Mouse (Mus musculus): ENCODE data around the gene Recql. TPM values are rescaled to one million over a fixed set of nuclear protein-coding genes. Genes with fewer than 3 reads are reported as not detected.

The Recql gene
- total and polyA plus RNA-seq, 3 experiments: 39.1 to 48.4 TPM; not detected in 1

DNA sequence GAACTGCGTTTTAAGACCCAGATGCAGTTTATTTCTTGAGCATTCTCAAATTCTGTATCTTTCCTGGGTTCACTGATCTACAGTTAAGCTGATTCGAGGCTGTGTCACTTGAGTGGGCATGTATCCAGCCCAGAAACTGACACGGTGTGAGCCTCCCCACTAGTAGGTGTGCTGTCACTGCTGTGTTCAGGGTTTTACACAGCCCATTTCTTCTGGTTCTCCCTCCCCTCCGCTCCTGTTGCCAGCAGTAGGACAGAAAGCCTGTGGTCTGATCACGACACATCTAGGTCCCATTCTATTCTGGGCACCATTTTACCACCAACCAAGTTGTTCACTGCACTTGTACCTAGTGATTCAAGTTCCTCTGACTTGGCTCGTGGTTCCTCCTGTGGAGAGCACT lies 8.9 kb upstream of the Recql start:
- Histone ChIP-seq H3K79me2 (ENCODE audit: control insufficient read depth, insufficient read depth, low read length, poor library complexity) (peaks cover 20% of the 10 kb centered on the region), H3K9ac (ENCODE audit: control insufficient read depth, low read depth, low read length, poor library complexity, severe bottlenecking) (no peak overlapping the region), H3K27me3 (ENCODE audit: control insufficient read depth in 1 of 2, insufficient read depth in 2 of 2, low read length in 2 of 2) (no peaks in the 10 kb centered on the region), H3K36me3 (ENCODE audit: control insufficient read depth in 1 of 2, insufficient read depth in 2 of 2, low read length in 2 of 2) (peaks cover 12 to 13% of the 10 kb centered on the region in 2 experiments), H3K4me1 (ENCODE audit: control insufficient read depth in 1 of 2, insufficient read depth in 2 of 2, low read length in 2 of 2) (peaks cover 4 to 10% of the 10 kb centered on the region in 2 experiments; a peak in 2 of 4 replicates), H3K27ac (ENCODE audit: control insufficient read depth, low read depth, low read length) (no peak overlapping the region), H3K4me3 (ENCODE audit: control insufficient read depth in 1 of 2, insufficient read depth in 1 of 2, low read depth in 2 of 2, low read length in 2 of 2) (no peak overlapping the region), H3K9me3 (replicated peaks; ENCODE audit: insufficient read depth, low read length) (no peaks in the 10 kb centered on the region)
- DNase-seq (ENCODE audit: low read depth, low spot score): no peak
- TF ChIP-seq MAZ (IDR thresholded peaks at IDR 0.05; ENCODE audit: low read depth, low read length): no peak
- no peak for TF ChIP-seq ZNF384 (IDR thresholded peaks at IDR 0.05; ENCODE audit: low read depth, low read length)
- TF ChIP-seq ETS1 (IDR thresholded peaks at IDR 0.05; ENCODE audit: low read depth, low read length): no peak
- TF ChIP-seq MEF2A (IDR thresholded peaks at IDR 0.05; ENCODE audit: extremely low read depth, insufficient replicate concordance, low read depth, low read length, poor library complexity, severe bottlenecking): no peak
- no peak for TF ChIP-seq TAL1 (IDR thresholded peaks at IDR 0.05; ENCODE audit: low read length)
- no peak for TF ChIP-seq SMC3 (IDR thresholded peaks at IDR 0.05; ENCODE audit: low read depth, low read length)
- no peak for TF ChIP-seq SIN3A (IDR thresholded peaks at IDR 0.05; ENCODE audit: low read length)
- TF ChIP-seq CTCF (IDR thresholded peaks at IDR 0.05 in 2 of 3, conservative IDR thresholded peaks at IDR 0.05 in 1 of 3; ENCODE audit: control insufficient read depth in 1 of 3, insufficient read depth in 1 of 3, low read depth in 2 of 3, low read length in 3 of 3, poor library complexity in 1 of 3, severe bottlenecking in 1 of 3): no peak
- TF ChIP-seq RAD21 (IDR thresholded peaks at IDR 0.05; ENCODE audit: low read depth, low read length): no peak

GRCm38 (mm10) chr6:142394669-142395068 lies 7.8 kb upstream of the Recql start:
- H3K4me3 ChIP-seq (ENCODE audit: control insufficient read depth in 1 of 2, insufficient read depth in 1 of 2, low read depth in 2 of 2, low read length in 2 of 2): no peak overlapping the region
- no peaks in the 10 kb centered on the region for H3K9me3 ChIP-seq (replicated peaks; ENCODE audit: insufficient read depth, low read length)
- H3K27ac ChIP-seq (ENCODE audit: control insufficient read depth, low read depth, low read length): no peak overlapping the region
- no peak overlapping the region for H3K9ac ChIP-seq (ENCODE audit: control insufficient read depth, low read depth, low read length, poor library complexity, severe bottlenecking)
- H3K4me1 ChIP-seq (ENCODE audit: control insufficient read depth in 1 of 2, insufficient read depth in 2 of 2, low read length in 2 of 2): peaks cover 9 to 10% of the 10 kb centered on the region in 2 experiments; a peak in 2 of 4 replicates
- H3K36me3 ChIP-seq (ENCODE audit: control insufficient read depth in 1 of 2, insufficient read depth in 2 of 2, low read length in 2 of 2): peaks cover 13 to 14% of the 10 kb centered on the region in 2 experiments
- H3K79me2 ChIP-seq (ENCODE audit: control insufficient read depth, insufficient read depth, low read length, poor library complexity): peaks cover 28% of the 10 kb centered on the region
- no peak for TF ChIP-seq UBTF (IDR thresholded peaks at IDR 0.05; ENCODE audit: borderline replicate concordance, insufficient read depth, low read depth, low read length)
- TF ChIP-seq MYC (IDR thresholded peaks at IDR 0.05; ENCODE audit: low read depth, low read length): no peak
- TF ChIP-seq EP300 (IDR thresholded peaks at IDR 0.05; ENCODE audit: low read depth in 1 of 2, low read length in 2 of 2): no peak
- no peak for TF ChIP-seq POLR2A (IDR thresholded peaks at IDR 0.05; ENCODE audit: control insufficient read depth in 1 of 2, insufficient read depth in 1 of 2, low read depth in 1 of 2, low read length in 2 of 2, poor library complexity in 1 of 2)
- TF ChIP-seq JUND (IDR thresholded peaks at IDR 0.05; ENCODE audit: low read depth, low read length): no peak
- TF ChIP-seq POLR2AphosphoS2 (IDR thresholded peaks at IDR 0.05; ENCODE audit: low read length): no peak
- no peak for TF ChIP-seq SIN3A (IDR thresholded peaks at IDR 0.05; ENCODE audit: low read length)
- TF ChIP-seq ZKSCAN1 (IDR thresholded peaks at IDR 0.05; ENCODE audit: low read depth, low read length): no peak
- no peak for TF ChIP-seq CHD1 (IDR thresholded peaks at IDR 0.05; ENCODE audit: low read depth, low read length)
- TF ChIP-seq MXI1 (IDR thresholded peaks at IDR 0.05; ENCODE audit: low read depth, low read length): no peak
- no peak for TF ChIP-seq USF2 (IDR thresholded peaks at IDR 0.05; ENCODE audit: borderline replicate concordance in 1 of 2, insufficient read depth in 1 of 2, low read depth in 1 of 2, low read length in 2 of 2)
- TF ChIP-seq RCOR1 (IDR thresholded peaks at IDR 0.05; ENCODE audit: low read depth, low read length): no peak
- TF ChIP-seq MAX (IDR thresholded peaks at IDR 0.05; ENCODE audit: low read length): no peak
- no peaks in the 10 kb centered on the region for H3K27me3 ChIP-seq (ENCODE audit: control insufficient read depth in 1 of 2, insufficient read depth in 2 of 2, low read length in 2 of 2)
- DNase-seq (ENCODE audit: low read depth, low spot score): peak; percentile 17

All from MEL (cell line).